Mouse (Mus musculus) hindlimb bud, embryonic 11.5 days (tissue): Measurements from ENCODE around the gene Tmem50a.

ENCODE experiments used
- DNase-seq: peaks from one replicate; pipeline ENCODE4 v3.0.0-alpha.2; 2012; ENCODE audit warnings: low read depth, low spot score; ENCODE audit errors: extremely low spot score

Gene Tmem50a

DNA sequence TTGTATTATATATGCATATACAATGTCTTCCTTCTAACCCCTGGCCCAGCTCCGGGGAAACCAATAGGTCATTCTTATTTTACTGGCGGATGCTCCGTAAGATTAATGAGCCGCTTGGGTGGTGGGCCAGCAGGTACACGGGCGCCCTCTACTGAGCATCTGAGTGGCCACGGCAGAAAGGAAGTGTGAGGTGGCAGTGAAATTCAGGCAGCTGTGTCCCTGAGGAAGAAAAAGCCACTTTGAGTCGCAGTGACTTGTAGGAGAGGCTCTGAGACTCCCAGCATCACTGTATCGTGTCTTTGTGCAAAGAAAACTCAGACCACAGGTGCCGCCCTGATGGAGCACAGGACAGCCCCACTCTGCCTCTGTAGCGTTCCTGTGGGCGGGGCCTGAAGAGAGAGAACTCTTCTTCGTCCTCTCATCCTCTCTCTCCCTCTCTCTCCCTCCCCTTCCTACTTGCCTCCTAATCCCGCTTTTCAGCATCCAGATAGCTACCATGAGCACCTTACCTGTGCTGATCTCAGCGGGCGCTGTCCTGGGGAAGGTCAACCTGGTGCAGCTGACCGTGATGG lies 35.3 kb downstream of the Tmem50a start:
- no peak for DNase-seq

DNA sequence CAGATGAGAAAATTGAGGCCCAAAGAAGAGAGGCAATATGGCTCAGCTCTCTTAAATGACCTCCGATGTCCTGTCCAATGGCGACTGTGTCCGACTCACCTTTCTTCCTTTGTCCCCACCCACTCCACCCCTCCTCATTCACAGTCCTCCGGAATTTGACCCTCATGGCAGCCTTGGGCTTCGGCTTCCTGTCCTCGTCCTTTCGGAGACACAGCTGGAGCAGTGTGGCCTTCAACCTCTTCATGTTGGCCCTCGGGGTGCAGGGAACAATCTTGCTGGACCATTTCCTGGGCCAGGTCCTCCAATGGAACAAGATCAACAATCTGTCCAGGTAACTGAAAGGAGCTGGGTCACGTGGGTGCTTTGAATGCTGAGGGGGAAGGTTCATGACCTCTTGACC lies 38.7 kb downstream of the Tmem50a start:
- DNase-seq, result no peak

DNA sequence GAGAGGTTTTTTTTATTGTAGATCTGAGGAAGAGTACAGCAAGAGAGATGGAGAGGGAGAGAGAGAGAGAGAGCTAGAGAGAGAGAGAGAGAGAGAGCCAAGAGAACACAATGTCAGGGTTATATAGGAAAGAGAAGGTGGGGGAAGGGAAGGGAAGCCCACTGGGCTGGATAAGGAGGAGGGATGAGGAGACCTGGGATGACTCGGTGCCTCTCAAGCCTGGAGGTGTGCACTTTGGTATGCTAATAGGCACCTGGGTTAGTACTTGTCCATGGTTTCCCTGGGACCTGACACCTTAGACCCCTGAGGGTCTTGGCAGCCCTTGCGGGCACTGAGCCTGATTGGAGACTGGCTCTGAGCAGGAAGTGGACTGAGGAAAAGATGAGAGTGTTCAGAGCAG lies 42.9 kb downstream of the Tmem50a start:
- no peak for DNase-seq

DNA sequence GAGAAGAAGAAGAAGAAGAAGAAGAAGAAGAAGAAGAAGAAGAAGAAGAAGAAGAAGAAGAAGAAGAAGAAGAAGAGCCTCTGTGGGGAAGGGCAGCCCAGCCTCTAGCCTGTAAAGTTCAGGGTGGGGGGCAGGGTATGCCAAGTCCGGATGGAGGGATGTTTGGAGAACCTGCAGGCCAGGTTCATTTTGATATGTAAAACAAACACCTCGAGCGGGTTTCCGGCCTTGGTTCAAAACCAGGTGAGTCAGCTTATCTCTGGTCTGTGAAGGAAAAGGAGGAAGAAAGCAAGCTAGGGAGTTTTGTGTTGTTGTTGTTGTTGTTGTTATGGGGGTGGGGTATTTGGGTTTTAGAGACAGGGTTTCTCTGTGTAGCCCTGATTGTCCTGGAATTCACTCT lies 43.3 kb downstream of the Tmem50a start:
- no peak for DNase-seq

DNA sequence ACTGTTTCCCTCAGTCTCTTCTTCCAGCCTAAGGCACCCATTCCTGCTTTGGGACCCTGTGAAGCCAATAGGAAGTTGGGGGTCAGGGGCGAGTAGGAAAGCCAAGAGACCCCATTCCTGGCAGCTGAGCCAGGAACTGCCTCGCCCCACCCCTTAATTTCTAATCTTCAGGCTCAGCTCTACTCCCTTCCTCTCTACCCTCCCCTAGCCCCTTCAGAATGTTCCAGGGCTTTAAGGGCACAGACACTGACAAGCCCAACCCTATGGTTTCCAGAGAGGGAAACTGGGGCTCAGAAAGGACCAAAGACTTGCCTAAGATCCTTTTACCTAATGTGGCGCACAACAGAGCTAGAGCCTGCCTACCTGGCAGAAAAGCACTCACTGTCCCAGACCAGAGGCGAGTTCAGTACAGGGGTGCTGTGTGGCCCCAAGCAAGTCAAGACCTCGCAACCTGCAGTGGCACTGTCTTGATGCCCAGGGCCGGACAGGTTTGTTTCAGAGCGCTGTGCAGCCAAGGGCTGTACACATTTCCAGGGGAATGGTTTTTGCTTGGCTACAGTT lies 44.9 kb downstream of the Tmem50a start:
- DNase-seq, result no peak

DNA sequence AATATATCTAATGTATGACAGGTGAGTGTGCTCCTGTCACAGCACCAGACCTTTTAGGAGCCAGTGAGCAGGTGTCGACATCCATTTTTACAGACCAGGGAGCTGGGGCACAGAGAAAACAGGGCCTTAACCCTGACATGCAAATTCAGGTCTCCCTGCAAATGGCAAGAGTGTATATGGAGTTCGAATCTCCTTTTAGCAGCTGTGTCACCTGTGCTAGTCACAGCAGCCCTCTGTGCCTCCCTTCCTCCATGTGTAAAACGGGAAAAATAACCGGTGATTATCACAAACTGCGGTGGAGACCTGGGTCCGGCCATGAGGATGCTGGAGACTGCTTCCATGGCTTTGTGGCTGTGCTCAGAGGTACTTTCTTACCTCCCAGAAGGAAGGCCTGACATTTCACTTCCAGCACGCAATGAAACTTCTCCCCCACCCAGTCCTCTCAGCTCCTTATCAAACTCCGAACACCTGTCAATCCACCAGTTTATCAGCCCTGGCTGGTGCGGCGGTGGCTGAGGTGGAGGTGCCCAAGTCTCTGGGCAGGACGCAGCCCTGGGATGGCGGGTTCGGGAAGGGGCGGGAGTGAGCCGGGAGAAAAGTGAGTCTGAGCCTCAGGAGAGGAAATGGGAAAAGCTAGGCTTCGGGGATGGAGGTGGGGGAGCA lies 45.6 kb downstream of the Tmem50a start:
- DNase-seq, result no peak

DNA sequence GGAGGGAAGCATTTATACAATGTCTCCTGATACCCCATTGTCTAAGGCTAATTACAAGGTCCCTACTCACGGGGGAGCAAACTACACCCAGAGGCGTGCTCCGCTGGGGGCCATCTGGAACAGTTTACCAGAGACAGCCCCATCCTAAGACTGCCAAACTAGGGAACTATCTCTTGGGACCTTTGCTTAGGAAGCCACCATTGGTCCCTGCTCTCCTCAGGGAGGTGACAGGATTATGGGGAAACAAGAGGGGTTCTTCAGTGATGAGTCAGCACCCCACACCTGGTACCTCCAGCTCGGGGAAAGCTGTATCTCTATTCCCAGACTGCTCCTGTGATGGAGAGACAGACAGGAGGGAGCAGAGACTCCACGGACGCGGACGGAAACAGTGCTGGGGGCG lies 46.3 kb downstream of the Tmem50a start:
- DNase-seq, result no peak

DNA sequence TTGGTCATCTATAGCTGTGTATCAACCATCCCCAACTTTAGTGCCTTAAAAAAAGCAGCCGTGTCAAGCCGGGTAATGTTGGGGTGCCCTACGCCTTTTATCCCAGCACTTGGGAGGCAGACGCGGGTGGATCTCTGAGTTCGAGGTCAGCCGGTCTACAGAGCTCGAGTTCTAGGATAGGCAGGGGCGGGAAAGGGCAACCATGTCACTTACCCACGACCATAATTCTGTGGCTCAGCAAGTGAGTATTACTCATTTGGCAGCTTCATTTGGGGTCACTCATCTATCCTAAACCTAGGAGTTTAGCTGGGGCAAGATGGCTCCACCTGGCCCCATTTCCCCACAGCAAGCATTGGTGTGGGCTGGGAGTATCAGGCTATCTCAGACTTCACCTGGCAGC lies 46.8 kb downstream of the Tmem50a start:
- no peak for DNase-seq

DNA sequence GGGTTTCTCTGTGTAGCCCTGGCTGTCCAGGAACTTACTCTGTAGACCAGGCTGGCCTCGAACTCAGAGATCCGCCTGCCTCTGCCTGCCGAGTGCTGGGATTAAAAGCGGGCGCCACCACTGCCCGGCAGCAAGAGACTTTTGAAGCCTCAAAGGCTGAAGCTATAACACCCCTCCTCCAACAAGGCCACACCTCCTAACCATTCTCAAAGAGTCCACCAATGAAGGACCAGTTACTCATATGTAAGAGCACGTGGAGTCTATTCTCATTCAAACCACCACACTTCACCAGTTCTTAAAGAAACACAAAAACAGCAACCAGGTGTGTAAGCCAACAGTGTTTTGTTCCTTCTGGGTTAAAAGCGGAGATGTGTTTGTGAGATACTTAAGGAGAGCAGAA lies 47.2 kb downstream of the Tmem50a start:
- no peak for DNase-seq

DNA sequence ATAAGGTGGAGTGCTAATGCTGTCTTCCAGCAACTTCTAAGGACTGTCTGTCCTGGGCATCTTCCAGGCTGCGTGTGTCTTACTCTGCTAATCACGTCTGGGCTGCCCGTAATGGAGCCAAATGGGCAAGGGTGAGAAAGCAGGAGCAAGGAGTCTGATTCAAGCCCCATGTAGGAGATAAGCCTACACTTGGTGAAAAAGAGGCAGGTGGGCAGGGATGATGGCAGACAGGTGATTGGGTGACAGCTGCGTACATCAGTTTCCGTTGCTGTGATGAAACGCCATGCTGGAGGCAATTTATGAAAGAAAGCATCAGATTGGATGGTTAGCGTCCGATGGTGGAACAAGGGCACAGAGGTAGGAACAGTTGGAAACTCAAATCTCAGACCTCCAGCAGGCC lies 47.6 kb downstream of the Tmem50a start:
- no peak for DNase-seq

DNA sequence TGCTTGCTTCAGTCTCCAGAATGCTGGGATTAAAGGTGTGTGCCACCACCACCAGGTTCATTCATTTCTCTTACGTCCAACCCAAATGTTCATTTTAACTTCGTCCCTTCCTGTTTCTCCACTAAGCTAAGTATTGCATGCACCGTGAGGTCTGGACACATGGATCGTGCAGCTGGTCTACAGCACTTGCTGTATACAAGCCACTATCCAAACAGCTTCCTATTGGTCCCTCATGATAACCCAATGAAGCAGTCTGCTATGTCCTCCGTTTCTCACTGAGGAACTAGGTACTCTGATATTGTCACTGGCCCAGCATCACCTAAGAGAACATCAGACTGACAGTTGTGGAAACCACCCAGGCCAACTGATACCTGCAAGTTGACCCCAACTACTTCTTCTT lies 49.0 kb downstream of the Tmem50a start:
- DNase-seq, result no peak

DNA sequence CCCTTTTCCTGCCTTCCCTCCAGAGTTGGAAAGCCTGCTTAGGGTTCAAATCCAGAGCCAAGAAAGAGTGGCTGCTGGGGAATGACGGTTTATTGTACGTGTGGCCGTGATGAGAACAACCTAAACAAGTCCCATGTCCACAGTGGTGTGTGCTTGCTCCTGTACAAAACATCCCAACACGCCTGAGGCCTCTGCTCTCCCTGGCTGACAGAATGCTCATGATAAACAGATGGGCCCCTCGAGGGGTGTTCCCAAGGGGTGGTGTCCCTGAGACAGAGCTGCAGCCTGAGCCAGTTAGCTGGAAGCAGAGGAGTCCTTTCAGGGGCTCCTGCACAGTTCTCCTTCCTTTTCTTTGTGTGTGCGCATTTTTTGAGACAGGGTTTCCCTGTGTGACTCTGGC lies 49.5 kb downstream of the Tmem50a start:
- no peak for DNase-seq

DNA sequence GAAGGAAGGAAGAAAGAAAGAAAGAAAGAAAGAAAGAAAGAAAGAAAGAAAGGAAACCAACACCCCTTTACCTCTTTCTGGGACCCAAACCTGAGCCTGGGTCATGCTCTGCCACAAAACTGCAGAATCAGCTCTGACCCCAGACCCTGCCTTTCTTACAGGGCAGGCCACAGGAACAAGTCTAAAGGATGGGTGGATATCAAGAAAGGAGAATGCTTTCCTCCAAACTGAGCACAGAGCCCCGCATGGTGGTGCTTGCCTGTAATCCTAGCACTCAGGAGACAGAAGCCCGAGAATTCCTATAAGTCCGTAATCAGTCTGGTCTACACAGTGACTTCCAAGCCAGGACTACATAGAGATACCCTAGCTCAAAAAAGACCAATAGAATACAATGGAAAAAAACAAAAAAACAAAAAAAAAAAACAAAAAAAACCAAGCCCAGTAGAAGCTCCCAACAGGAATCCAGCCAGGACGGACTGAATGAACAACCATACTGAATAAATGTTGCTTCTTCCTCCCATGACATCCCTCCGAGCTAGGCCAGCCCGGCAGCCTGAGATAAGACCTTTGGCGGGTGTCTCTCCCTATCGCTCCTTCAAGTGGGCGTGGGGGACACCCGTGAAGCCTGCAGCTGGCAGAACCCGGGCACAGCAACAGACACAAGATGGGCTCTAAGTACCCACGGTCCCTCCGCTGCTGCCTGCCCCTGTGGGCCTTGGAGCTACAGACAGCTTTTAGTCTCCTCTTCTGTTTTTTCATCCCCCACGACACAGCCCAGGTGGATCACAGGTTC lies 50.7 kb downstream of the Tmem50a start, which contains the start of gene Rhd:
TSS of gene Rhd (plus strand) at position 600 of the 793 bp plus-strand sequence.
- no peak for DNase-seq

DNA sequence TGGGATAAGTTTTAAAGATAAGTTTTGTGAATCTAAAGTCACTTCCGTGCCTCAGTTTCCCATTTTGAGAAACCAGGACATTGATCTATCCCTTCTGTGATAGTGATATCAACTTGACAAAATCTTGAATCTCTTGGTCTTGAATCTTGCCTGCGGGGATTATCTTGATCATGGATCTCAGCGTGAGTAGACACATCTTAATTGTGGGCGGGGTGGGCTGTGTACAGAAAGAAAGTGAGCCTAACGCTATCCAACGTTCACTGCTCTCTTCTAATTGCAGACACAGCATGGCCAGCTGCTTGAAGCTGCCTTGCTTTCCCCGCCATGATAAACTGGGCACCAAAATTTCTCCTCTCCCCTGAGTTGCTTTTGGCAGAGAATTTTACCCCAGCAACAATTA lies 51.8 kb downstream of the Tmem50a start:
- no peak for DNase-seq

DNA sequence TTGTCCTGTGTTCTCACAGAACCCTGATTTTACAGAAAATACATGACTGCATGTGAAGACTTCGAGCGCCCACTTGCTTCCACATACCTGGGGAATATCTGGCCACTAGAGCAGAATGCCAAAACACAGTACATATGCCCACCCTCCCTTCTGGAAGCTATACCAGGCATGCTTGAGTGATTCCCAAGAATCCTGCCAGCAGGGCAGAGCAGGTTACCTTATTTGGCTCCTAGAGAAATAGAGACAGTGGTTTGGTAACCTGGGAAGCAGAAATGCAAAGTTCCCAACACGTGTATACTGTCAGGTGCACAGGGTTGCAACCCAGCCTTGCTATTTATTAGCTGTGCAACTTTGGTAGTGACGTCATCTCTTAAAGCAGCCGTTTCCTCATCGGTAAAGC lies 52.9 kb downstream of the Tmem50a start:
- no peak for DNase-seq

DNA sequence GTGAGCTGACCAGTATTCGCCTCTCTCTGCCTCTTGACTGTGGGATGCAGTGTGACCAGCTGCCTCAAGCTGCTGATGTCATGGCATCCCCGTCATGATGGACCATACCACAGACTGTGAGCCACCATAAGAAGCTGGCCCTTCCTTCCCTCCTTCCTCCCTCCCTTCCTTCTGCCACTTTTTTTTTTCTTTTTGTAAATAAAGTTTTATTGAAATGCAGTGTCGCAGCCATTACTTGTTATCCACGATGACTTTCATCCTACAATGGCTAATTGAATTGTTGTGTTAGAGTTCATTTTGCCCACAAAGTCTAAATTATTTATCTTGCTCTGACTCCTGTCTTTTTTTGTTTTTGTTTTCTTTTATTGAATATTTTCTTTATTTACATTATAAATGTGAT lies 56.3 kb downstream of the Tmem50a start:
- DNase-seq, result no peak

DNA sequence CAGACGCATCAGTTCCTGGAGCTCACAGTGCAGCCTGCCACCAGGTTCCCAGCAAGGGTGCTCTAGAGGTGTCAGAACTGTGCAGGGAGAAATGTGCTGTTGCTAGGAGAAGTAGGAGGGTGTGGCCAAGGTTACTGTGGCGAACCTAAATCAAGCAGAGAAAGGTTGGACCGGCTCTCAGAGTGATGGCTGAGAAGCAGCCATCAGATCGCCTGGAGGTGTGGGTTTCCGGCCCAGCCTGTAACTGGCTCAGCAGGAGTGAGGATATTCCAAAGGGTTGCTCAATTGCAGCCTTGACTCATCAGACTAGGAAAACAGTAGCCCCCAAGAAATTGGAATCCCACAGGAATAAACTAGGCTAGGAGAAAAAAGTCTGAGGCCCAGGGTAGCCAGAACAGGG lies 58.3 kb downstream of the Tmem50a start:
- DNase-seq, result no peak

DNA sequence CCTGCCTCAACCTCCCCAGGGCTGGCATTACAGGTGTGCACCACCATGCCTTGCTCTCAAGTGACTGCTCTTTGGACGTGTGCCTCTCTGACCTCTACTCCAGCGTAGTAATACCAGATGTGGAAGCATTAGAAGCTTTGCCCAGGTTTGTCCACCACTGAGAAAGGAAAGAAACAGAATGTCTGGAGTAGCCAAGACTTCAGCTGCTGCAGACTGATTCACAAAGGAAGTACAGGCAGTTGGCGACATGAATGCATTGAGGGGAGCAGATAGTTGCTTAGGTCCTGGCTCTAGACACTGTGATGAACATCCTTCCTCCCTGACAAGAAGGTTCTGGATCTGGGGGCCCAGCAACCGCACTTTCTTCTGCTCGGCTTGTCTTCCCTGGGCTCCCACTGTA lies 58.8 kb downstream of the Tmem50a start:
- no peak for DNase-seq

DNA sequence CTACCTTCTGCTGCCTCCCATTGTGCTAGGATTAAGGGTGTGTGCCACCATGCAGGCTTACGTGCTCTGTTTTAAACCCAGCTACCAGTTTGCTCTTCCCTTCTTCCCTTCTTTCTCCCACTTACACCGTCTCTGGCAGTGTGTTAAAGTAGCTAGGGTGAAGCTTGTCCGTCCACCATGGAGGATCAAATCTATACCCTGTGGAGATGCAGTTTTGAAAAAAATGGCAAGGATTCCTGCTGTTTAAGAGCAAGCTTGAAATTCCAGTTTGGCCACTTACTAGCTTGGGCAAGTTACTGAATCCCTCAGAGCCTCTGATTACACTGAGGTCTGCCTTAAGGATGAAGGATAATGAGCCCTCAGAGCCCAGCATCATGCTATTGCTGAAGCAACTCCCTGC lies 59.5 kb downstream of the Tmem50a start:
- no peak for DNase-seq

DNA sequence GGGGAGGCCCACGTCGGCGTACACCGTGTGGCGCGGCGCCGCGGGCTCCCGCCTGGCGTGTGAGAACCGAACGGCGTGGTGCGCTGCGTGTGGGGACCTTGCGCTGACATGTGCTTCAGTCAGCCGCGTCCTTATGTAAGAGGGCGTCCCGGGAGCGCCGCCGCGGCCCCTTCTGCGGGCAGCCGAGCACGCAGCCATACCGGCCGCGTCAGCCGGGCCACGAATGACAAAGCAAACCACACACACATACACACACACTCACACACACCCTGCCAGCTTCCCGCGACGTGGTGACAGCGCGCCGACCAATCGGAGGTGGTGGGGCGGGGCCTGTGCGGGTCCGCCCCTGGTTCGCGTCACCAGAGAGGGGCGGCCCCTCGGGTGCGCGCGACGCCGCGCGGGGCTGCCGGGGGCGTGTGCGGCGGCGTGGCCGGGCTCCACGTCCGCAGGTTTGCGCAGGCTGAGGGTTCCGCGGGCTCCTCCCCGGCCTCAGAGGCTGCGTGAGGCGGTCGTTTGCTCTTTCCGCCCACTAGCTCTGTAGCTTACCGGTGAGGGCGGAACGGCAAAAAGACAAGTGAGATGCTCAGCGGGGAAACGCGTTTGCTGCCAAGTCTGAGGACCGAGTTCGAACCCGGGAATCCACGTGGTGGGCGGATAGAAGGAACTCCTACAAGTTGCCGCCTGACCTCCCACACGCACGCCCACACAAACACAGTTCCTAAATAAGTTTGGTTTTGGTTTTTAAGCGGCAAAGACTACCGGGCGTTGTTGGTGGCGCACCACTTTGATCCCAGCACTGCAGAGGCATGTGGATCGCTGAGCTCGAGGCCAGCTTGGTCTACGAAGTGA lies 61.0 kb downstream of the Tmem50a start:
- DNase-seq, result peak; percentile 49

DNA sequence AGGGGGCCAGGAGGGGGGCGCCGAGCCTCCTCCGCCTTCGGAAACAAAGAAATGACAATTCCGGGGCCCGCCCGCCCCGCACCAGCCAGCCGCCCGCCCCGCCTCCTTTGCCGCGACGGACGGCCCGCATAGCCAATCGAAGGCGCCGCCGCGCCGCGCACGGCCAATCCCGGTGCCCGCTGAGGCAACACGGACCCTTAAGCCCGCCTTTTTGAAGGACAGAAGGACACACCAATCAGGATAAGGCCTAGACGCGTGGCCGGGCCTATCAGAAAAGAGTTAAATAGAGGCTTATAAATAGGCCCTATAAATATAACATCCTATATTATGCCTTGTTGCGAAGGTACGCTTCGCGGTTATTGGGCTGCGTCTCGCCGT lies 61.6 kb downstream of the Tmem50a start, which contains the start of gene Maco1:
TSS of gene Maco1 (minus strand) at position 87 of the 378 bp plus-strand sequence.
- DNase-seq, result peak; percentile 99
